Mouse (Mus musculus): ENCODE measurements at regions not wholly inside any gene's neighbourhood (a gene's known extent, or its start where the extent isn't known, plus 50 kb on each side); places are given as distances from the start of the nearest gene placed in this dataset.

- peak; percentile 23 for DNase-seq (ENCODE audit: low read depth, low spot score)
Measured at GRCm38 (mm10) chr7:31455775-31456174, 80.4 kb downstream of the Scgb1b3 start.

Measured in 3T3-L1 (cell line).